Mouse (Mus musculus) lung, embryonic 16.5 days (tissue): ENCODE results near the gene Pex6. TPM values are rescaled to one million over a fixed set of nuclear protein-coding genes. Genes with fewer than 3 reads are reported as not detected.

Source experiments
- ATAC-seq: fragments of 200-750 bp; cut with Nextera tagmentation; 2 replicates; pipeline ENCODE4 v1.8.0; 2017; ENCODE audit warnings: low read depth, mild to moderate bottlenecking, moderate library complexity
- H3K27ac ChIP-seq: fragments of 300-500 bp; sonication (generic); 2 replicates; pipeline ENCODE4 v1.5.1; 2014; ENCODE audit warnings: mild to moderate bottlenecking, control low read depth, low read length
- H3K27me3 ChIP-seq: fragments of 300-500 bp; sonication (generic); 2 replicates; pipeline ENCODE4 v1.6.1; 2014; ENCODE audit warnings: low read depth, low read length, mixed read lengths; ENCODE audit not compliant: control insufficient read depth, insufficient read depth
- H3K36me3 ChIP-seq: fragments of 300-500 bp; sonication (generic); 2 replicates; pipeline ENCODE4 v1.6.1; 2014; ENCODE audit warnings: low read length; ENCODE audit not compliant: control insufficient read depth, insufficient read depth
- H3K4me1 ChIP-seq: fragments of 300-500 bp; sonication (generic); replicated peaks from 2 replicates; pipeline ENCODE4 v1.6.1; 2014; ENCODE audit warnings: low read length, mixed read lengths; ENCODE audit not compliant: control insufficient read depth, insufficient read depth
- H3K4me2 ChIP-seq: fragments of 300-500 bp; sonication (generic); 2 replicates; pipeline ENCODE4 v1.6.1; 2014; ENCODE audit warnings: low read depth, low read length, control low read depth
- H3K4me3 ChIP-seq: fragments of 300-500 bp; sonication (generic); 2 replicates; pipeline ENCODE4 v1.5.1; 2014; ENCODE audit warnings: mild to moderate bottlenecking, low read length, control low read depth
- H3K9ac ChIP-seq: fragments of 300-500 bp; sonication (generic); 2 replicates; pipeline ENCODE4 v1.6.1; 2014; ENCODE audit warnings: low read length, control low read depth
- H3K9me3 ChIP-seq: fragments of 300-500 bp; sonication (generic); 2 replicates; pipeline ENCODE4 v1.6.1; 2016; ENCODE audit warnings: low read length; ENCODE audit not compliant: control insufficient read depth
- WGBS: fragments of 180-500 bp; shearing (Covaris S2); extraction: QIAGEN DNeasy Blood & Tissue Kit; methylation state at CpG from one replicate; pipeline ENCODE4 v1.1.7; 2014; 5-methylcytosine and 5-hydroxymethylcytosine counted together
- polyA plus RNA-seq: library from polyadenylated mRNA; unstranded; fragments of >200 nt; fragmentation: Nextera tagmentation; extraction: Ambion mirVana; gene quantifications from 2 replicates; pipeline ENCODE4 v1.2.1, GENCODE M21; 2015

Gene Pex6
- polyA plus RNA-seq, 1 experiment from 2014 or later: 22.1 TPM

GRCm38 (mm10) chr17:46679843-46680759 lies 31.2 kb upstream of the Pex6 start:
- H3K27ac ChIP-seq: peak overlapping the region; percentile 88
- H3K9me3 ChIP-seq: no peaks in the 10 kb centered on the region
- H3K36me3 ChIP-seq: peaks cover 39% of the 10 kb centered on the region
- no peak; the same call in 1 of the 2 replicates for ATAC-seq
- H3K4me2 ChIP-seq: peak overlapping the region; percentile 88
- H3K4me1 ChIP-seq: peaks cover 21% of the 10 kb centered on the region
- H3K9ac ChIP-seq: peak overlapping the region; percentile 74
- peak overlapping the region; percentile 71 for H3K4me3 ChIP-seq
- WGBS: under 1% methylated on average over 34 of the region's 34 CpGs
- H3K27me3 ChIP-seq: no peaks in the 10 kb centered on the region

GRCm38 (mm10) chr17:46680760-46681373 lies 30.4 kb upstream of the Pex6 start, which contains the start of gene Klhdc3:
Gene Klhdc3 (minus strand): TSS chr17:46680914.
- peaks cover 21% of the 10 kb centered on the region for H3K4me1 ChIP-seq
- WGBS: under 1% methylated on average over 49 of the region's 49 CpGs
- H3K27me3 ChIP-seq: no peaks in the 10 kb centered on the region
- H3K4me3 ChIP-seq: peak within 1 kb of the TSS; percentile 71
- no peaks in the 10 kb centered on the region for H3K9me3 ChIP-seq
- peak within 1 kb of the TSS; percentile 88 for H3K27ac ChIP-seq
- peaks cover 44% of the 10 kb centered on the region for H3K36me3 ChIP-seq
- ATAC-seq: peak; percentile 99
- peak within 1 kb of the TSS; percentile 88 for H3K4me2 ChIP-seq
- H3K9ac ChIP-seq: peak within 1 kb of the TSS; percentile 74

GRCm38 (mm10) chr17:46681466-46682118 lies 29.7 kb upstream of the Pex6 start:
- Histone ChIP-seq H3K4me1 (peaks cover 21% of the 10 kb centered on the region), H3K4me3 (peak overlapping the region; percentile 71), H3K4me2 (peak overlapping the region; percentile 88), H3K27me3 (no peaks in the 10 kb centered on the region), H3K9me3 (no peaks in the 10 kb centered on the region), H3K9ac (peak overlapping the region; percentile 73), H3K27ac (peak overlapping the region; percentile 62; the same call in 1 of the 2 replicates), H3K36me3 (peaks cover 42% of the 10 kb centered on the region)
- 22% methylated on average over 12 of the region's 12 CpGs for WGBS
- no peak for ATAC-seq

- H3K9me3 ChIP-seq: no peaks in the 10 kb centered on the region
- no peaks in the 10 kb centered on the region for H3K27me3 ChIP-seq
- WGBS: 82% methylated on average over 16 of the region's 16 CpGs
- H3K4me2 ChIP-seq: no peak overlapping the region
- H3K27ac ChIP-seq: no peak overlapping the region
- peaks cover 40% of the 10 kb centered on the region for H3K36me3 ChIP-seq
- H3K4me1 ChIP-seq: peaks cover 21% of the 10 kb centered on the region
- no peak overlapping the region for H3K9ac ChIP-seq
- ATAC-seq: no peak
- no peak overlapping the region for H3K4me3 ChIP-seq
Observed at GRCm38 (mm10) chr17:46682654-46683389, 28.4 kb upstream of the Pex6 start.

- H3K4me3 ChIP-seq: no peak overlapping the region
- 90% methylated on average over 6 of the region's 6 CpGs for WGBS
- H3K4me1 ChIP-seq: peaks cover 7% of the 10 kb centered on the region
- H3K9ac ChIP-seq: no peak overlapping the region
- H3K27me3 ChIP-seq: no peaks in the 10 kb centered on the region
- H3K36me3 ChIP-seq: peaks cover 40% of the 10 kb centered on the region
- no peak for ATAC-seq
- H3K27ac ChIP-seq: no peak overlapping the region
- H3K4me2 ChIP-seq: no peak overlapping the region
- H3K9me3 ChIP-seq: no peaks in the 10 kb centered on the region
Observed at GRCm38 (mm10) chr17:46685913-46686312, 25.4 kb upstream of the Pex6 start.

GRCm38 (mm10) chr17:46690665-46691064 lies 20.6 kb upstream of the Pex6 start:
- ATAC-seq: no peak
- WGBS: 82% methylated on average over 12 of the region's 12 CpGs
- Histone ChIP-seq H3K36me3 (peaks cover 13% of the 10 kb centered on the region; the same call in 1 of the 2 replicates), H3K4me2 (no peak overlapping the region), H3K9me3 (no peaks in the 10 kb centered on the region), H3K9ac (no peak overlapping the region), H3K4me3 (no peak overlapping the region), H3K27me3 (no peaks in the 10 kb centered on the region), H3K4me1 (no peaks in the 10 kb centered on the region), H3K27ac (no peak overlapping the region)

- 78% methylated on average over 2 of the region's 2 CpGs for WGBS
- no peak for ATAC-seq
- Histone ChIP-seq H3K9me3 (no peaks in the 10 kb centered on the region), H3K36me3 (peaks cover 8% of the 10 kb centered on the region; the same call in 1 of the 2 replicates), H3K4me1 (no peaks in the 10 kb centered on the region), H3K4me3 (no peak overlapping the region), H3K27me3 (no peaks in the 10 kb centered on the region), H3K4me2 (no peak overlapping the region), H3K9ac (no peak overlapping the region), H3K27ac (no peak overlapping the region)
Observed at GRCm38 (mm10) chr17:46691390-46691789, 19.9 kb upstream of the Pex6 start.

- Histone ChIP-seq H3K27me3 (no peaks in the 10 kb centered on the region), H3K36me3 (peaks cover under 1% of the 10 kb centered on the region; the same call in 1 of the 2 replicates), H3K9ac (no peak overlapping the region), H3K4me3 (no peak overlapping the region), H3K4me1 (no peaks in the 10 kb centered on the region), H3K4me2 (no peak overlapping the region), H3K9me3 (no peaks in the 10 kb centered on the region), H3K27ac (no peak overlapping the region)
- ATAC-seq: no peak
- 56% methylated on average over 1 of the region's 1 CpGs for WGBS
Observed at GRCm38 (mm10) chr17:46694517-46695063, 16.7 kb upstream of the Pex6 start.
